Mouse (Mus musculus) olfactory bulb, adult 2 months (tissue): ENCODE measurements around the gene Colgalt2.

Experiments
- CTCF ChIP-seq: fragments of 200-500 bp; IDR thresholded peaks from 2 replicates; pipeline ENCODE4 v1.5.1; 2012; ENCODE audit warnings: low read depth, mild to moderate bottlenecking, low read length, moderate library complexity; ENCODE audit not compliant: insufficient read depth
- POLR2A ChIP-seq: fragments of 200-500 bp; IDR thresholded peaks from 2 replicates; pipeline ENCODE4 v1.6.1; 2012; ENCODE audit warnings: mild to moderate bottlenecking, low read depth, low read length, moderate library complexity; ENCODE audit not compliant: insufficient read depth

DNA sequence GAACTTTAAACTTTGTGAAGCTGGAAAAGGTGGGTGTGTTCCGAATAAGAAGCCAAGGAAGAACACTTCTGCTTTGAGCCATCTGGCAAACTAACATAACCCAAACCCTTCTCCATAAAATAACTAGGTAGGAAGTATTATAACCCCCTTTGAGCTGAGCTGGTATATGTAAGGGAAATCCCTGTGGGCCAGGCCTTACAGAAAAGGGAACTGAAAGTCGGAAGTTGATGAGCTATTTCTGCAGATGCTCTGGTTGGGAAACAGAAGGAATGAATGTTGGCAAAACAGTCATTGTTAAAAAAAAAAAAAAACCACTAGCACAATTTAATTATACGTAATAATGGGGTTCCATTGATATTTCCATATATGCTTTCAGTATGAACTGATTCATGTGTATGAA lies 129.1 kb downstream of the Colgalt2 start:
- TF ChIP-seq POLR2A = no peak
- TF ChIP-seq CTCF = no peak
